Mouse (Mus musculus) layer of hippocampus, adult 2 months (tissue): ENCODE results near the gene Ppp3cb. TPM values are rescaled to one million over a fixed set of nuclear protein-coding genes. Genes with fewer than 3 reads are reported as not detected.

ENCODE experiments used
- DNase-seq, 2 experiments: peaks; one replicate each; pipeline ENCODE4 v3.0.0; 2022; ENCODE audit warnings: low spot score in 2 of 2
- H3K27ac ChIP-seq: fragments of 200-600 bp; 2 replicates; pipeline ENCODE4 v1.8.1; 2022
- H3K4me3 ChIP-seq: fragments of 200-600 bp; 2 replicates; pipeline ENCODE4 v1.8.1; 2022; ENCODE audit warnings: mild to moderate bottlenecking
- CTCF ChIP-seq: fragments of 200-600 bp; conservative IDR thresholded peaks from 2 replicates; pipeline ENCODE4 v1.8.1; 2022; ENCODE audit warnings: antibody characterized with exemption, mild to moderate bottlenecking, moderate library complexity
- total RNA-seq, 2 experiments: library from RNA; stranded (reverse); gene quantifications; 2 replicates each; pipeline ENCODE4 v1.2.3; 2021

Gene Ppp3cb
- total RNA-seq, 2 experiments from 2014 or later = 302 to 305 TPM

- Histone ChIP-seq H3K27ac (peak overlapping the region; percentile 88), H3K4me3 (peak overlapping the region; percentile 71)
- TF ChIP-seq CTCF = no peak
- no peak for DNase-seq
These were observed 67.6 kb downstream of the Ppp3cb start for GRCm38 (mm10) chr14:20478801-20479200.

- H3K27ac ChIP-seq = peak overlapping the region; percentile 29; the same call in 1 of the 2 replicates
- no peak for TF ChIP-seq CTCF
- DNase-seq = no peak
- peak overlapping the region; percentile 71 for H3K4me3 ChIP-seq
These were observed 68.0 kb downstream of the Ppp3cb start for GRCm38 (mm10) chr14:20478385-20478784.

GRCm38 (mm10) chr14:20477261-20478025 lies 68.9 kb downstream of the Ppp3cb start:
- Histone ChIP-seq H3K27ac (no peak overlapping the region), H3K4me3 (no peak overlapping the region)
- TF ChIP-seq CTCF = no peak
- DNase-seq = no peak

- peak overlapping the region; percentile 49 for H3K27ac ChIP-seq
- TF ChIP-seq CTCF = peak; percentile 21; the same call in 1 of the 2 replicates
- no peak for DNase-seq
- H3K4me3 ChIP-seq = no peak overlapping the region
These were observed 86.2 kb downstream of the Ppp3cb start for GRCm38 (mm10) chr14:20460216-20460615.

GRCm38 (mm10) chr14:20458378-20458777 lies 88.0 kb downstream of the Ppp3cb start:
- no peak for DNase-seq
- Histone ChIP-seq H3K27ac (no peak overlapping the region), H3K4me3 (no peak overlapping the region)
- TF ChIP-seq CTCF = no peak

- no peak for DNase-seq
- no peak overlapping the region for H3K4me3 ChIP-seq
- no peak for TF ChIP-seq CTCF
- H3K27ac ChIP-seq = no peak overlapping the region
These were observed 93.4 kb downstream of the Ppp3cb start for GRCm38 (mm10) chr14:20452929-20453328.

GRCm38 (mm10) chr14:20451765-20452331 lies 94.5 kb downstream of the Ppp3cb start, which contains the start of gene Cfap70:
Cfap70 (minus strand) TSS chr14:20452226.
- peak in 1 of 2 experiments; percentile 49 for DNase-seq
- TF ChIP-seq CTCF = no peak
- peak within 1 kb of the TSS; percentile 43 for H3K4me3 ChIP-seq
- peak within 1 kb of the TSS; percentile 53 for H3K27ac ChIP-seq

- Histone ChIP-seq H3K27ac (peak overlapping the region; percentile 53; the same call in 1 of the 2 replicates), H3K4me3 (peak overlapping the region; percentile 43)
- no peak for TF ChIP-seq CTCF
- DNase-seq = peak in 1 of 2 experiments; percentile 46
These were observed 95.1 kb downstream of the Ppp3cb start for GRCm38 (mm10) chr14:20451302-20451701.

Other genes starting within 250 kb of the Ppp3cb start
- 10 to 100 TPM; 31.7 to 37.2 TPM for gene Ecd, start 198.5 kb downstream of the Ppp3cb start, total RNA-seq
- 10 to 100 TPM; 46.6 to 52.8 TPM for gene Fam149b, start 198.4 kb downstream of the Ppp3cb start, total RNA-seq
- gene Dnajc9, start 157.7 kb downstream of the Ppp3cb start, total RNA-seq = 10 to 100 TPM; 23.8 to 29.6 TPM
- gene Mrps16, start 152.9 kb downstream of the Ppp3cb start, total RNA-seq = 10 to 100 TPM; 35.0 to 35.2 TPM
- gene Cfap70, start 94.3 kb downstream of the Ppp3cb start, total RNA-seq = 1 to 10 TPM in 1 of 2 experiments, under 1 TPM in 1; 0.51 to 1.4 TPM
- gene Anxa7, start 66.4 kb downstream of the Ppp3cb start, total RNA-seq = 10 to 100 TPM; 69.0 to 69.6 TPM
- 1 to 10 TPM; 1.0 to 1.3 TPM for gene Mss51, start 49.7 kb downstream of the Ppp3cb start, total RNA-seq
- 10 to 100 TPM; 51.4 to 57.1 TPM for gene Usp54, start 94.5 kb upstream of the Ppp3cb start, total RNA-seq
- gene Myoz1, start 110.0 kb upstream of the Ppp3cb start, total RNA-seq = not detected
- gene Synpo2l, start 121.8 kb upstream of the Ppp3cb start, total RNA-seq = under 1 TPM; 0.15 to 0.23 TPM
- gene Sec24c, start 127.7 kb upstream of the Ppp3cb start, total RNA-seq = 100 to 1,000 TPM; 104 to 108 TPM
- gene Fut11, start 148.4 kb upstream of the Ppp3cb start, total RNA-seq = 10 to 100 TPM; 14.8 to 15.5 TPM
- gene Chchd1, start 156.4 kb upstream of the Ppp3cb start, total RNA-seq = 10 to 100 TPM; 53.4 to 56.9 TPM
- gene Zswim8, start 161.0 kb upstream of the Ppp3cb start, total RNA-seq = 100 to 1,000 TPM; 189 to 206 TPM
- 10 to 100 TPM; 20.4 to 20.9 TPM for gene Ndst2, start 188.0 kb upstream of the Ppp3cb start, total RNA-seq
- 100 to 1,000 TPM; 216 to 229 TPM for gene Camk2g, start 247.5 kb upstream of the Ppp3cb start, total RNA-seq